Mouse (Mus musculus) midbrain, embryonic 13.5 days (tissue): Measurements from ENCODE around the gene Pim3. TPM values are rescaled to one million over a fixed set of nuclear protein-coding genes. Genes with fewer than 3 reads are reported as not detected.
A peak's percentile ranks its signal among the peaks of the same experiment; 100 is the strongest.

ENCODE experiments used
- ATAC-seq: fragments of 200-750 bp; cut with Nextera tagmentation; 2 replicates; pipeline ENCODE4 v1.8.0; 2017; ENCODE audit warnings: mild to moderate bottlenecking, moderate TSS enrichment, moderate library complexity
- H3K27ac ChIP-seq: fragments of 300-500 bp; sonication (generic); 2 replicates; pipeline ENCODE4 v1.5.1; 2015; ENCODE audit warnings: inconsistent platforms, mild to moderate bottlenecking, moderate library complexity
- H3K27me3 ChIP-seq: fragments of 300-500 bp; sonication (generic); 2 replicates; pipeline ENCODE4 v1.6.1; 2015; ENCODE audit warnings: mild to moderate bottlenecking, inconsistent platforms
- H3K36me3 ChIP-seq: fragments of 300-500 bp; sonication (generic); 2 replicates; pipeline ENCODE4 v1.6.1; 2015; ENCODE audit warnings: mild to moderate bottlenecking, inconsistent platforms
- H3K4me1 ChIP-seq: fragments of 300-500 bp; sonication (generic); replicated peaks from 2 replicates; pipeline ENCODE4 v1.6.1; 2015; ENCODE audit warnings: inconsistent platforms
- H3K4me2 ChIP-seq: fragments of 300-500 bp; sonication (generic); replicated peaks from 2 replicates; pipeline ENCODE4 v1.6.1; 2015; ENCODE audit warnings: moderate library complexity, mild to moderate bottlenecking, inconsistent platforms
- H3K4me3 ChIP-seq: fragments of 300-500 bp; sonication (generic); replicated peaks from 2 replicates; pipeline ENCODE4 v1.5.1; 2015; ENCODE audit warnings: mild to moderate bottlenecking, inconsistent platforms
- H3K9ac ChIP-seq: fragments of 300-500 bp; sonication (generic); replicated peaks from 2 replicates; pipeline ENCODE4 v1.6.1; 2015; ENCODE audit warnings: mild to moderate bottlenecking, inconsistent platforms
- H3K9me3 ChIP-seq: fragments of 300-500 bp; sonication (generic); 2 replicates; pipeline ENCODE4 v1.6.1; 2016; ENCODE audit warnings: mild to moderate bottlenecking, inconsistent platforms
- WGBS: fragments of 180-500 bp; shearing (Covaris S2); methylation state at CpG from one replicate; pipeline ENCODE4 v1.1.7; 2015; 5-methylcytosine and 5-hydroxymethylcytosine counted together
- polyA plus RNA-seq: library from polyadenylated mRNA; unstranded; fragments of >200 nt; fragmentation: Nextera tagmentation; extraction: Ambion mirVana; gene quantifications from 2 replicates; pipeline ENCODE4 v1.2.1, GENCODE M21; 2015

Gene Pim3
- polyA plus RNA-seq, 1 experiment from 2014 or later, result 47.6 TPM

DNA sequence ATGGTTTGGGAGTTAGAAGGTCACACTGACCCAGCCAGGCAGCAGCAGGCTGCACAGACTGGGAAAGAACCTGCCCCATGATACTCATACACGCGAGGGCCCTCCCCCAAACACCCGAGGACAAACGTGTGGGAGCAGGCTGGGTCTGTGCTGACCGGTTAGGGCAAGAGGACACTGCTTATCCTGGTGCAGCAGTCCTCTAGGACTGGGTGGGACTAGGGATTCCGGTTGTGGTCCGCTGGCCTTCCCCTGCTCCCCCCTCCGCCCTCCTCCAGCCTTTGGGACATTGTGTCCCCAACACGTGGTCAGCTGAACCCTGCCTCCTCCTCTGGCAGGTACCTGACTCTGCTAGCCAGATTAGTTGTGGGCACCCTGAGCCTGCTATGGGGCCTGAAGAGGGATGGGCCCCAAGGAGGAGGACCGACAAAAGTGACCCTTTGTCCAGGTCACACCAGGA lies 13.7 kb downstream of the Pim3 start:
- H3K4me1 ChIP-seq, result peaks cover 8% of the 10 kb centered on the region; the same call in 1 of the 2 replicates
- no peak overlapping the region for H3K4me2 ChIP-seq
- H3K27me3 ChIP-seq, result peaks cover 8% of the 10 kb centered on the region; the same call in 1 of the 2 replicates
- no peak overlapping the region for H3K27ac ChIP-seq
- WGBS, result 32% methylated on average over 10 of the region's 10 CpGs
- no peak overlapping the region for H3K9ac ChIP-seq
- no peaks in the 10 kb centered on the region for H3K9me3 ChIP-seq
- no peak for ATAC-seq
- H3K36me3 ChIP-seq, result no peaks in the 10 kb centered on the region
- no peak overlapping the region for H3K4me3 ChIP-seq

DNA sequence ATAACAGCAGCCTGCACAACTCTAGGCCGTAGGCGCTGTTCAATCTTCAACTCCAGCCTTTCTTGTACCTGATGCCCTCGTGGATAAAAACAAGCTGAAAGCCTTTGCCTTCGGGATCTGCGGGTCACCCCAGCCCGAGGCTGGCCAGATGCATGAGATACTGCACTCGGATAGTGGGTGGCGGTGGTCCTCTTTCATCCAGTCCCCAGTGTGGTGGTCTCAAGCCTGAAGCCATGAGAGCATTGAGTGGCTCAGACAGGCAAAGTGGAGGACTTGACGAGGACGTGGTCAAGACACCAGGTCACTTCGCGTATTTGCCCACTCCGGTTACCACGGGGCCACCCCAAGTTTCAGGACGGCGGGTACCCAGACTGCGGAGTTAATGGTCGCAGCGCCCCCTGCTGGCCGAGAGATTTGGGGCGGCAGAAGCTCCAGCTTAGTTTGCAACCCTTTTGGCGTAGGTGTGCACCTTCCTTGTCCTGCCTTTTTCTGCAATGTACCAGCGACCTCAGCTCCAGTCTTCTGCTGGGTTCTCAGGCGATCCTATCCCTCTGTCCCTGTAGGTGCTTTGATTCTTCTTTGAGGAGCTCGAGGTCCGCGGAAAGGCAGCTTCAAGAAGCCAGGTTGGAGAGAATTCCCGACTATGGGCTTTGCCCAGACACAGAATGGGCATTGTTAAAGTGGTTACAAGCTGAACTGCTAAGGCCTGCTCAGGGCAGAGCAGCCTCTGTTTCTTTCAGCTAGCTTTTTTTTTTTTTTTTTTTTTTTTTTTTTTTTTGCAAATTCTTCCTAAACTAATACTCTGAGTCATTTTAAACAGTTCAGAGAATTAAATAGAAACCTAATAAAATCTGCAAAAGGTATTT lies 14.4 kb downstream of the Pim3 start:
- H3K4me3 ChIP-seq, result no peak overlapping the region
- WGBS, result 9% methylated on average over 28 of the region's 28 CpGs
- 0 out of 2 replicates have a peak, but pooled peaks have one; percentile 37 for ATAC-seq
- H3K27me3 ChIP-seq, result peaks cover 8% of the 10 kb centered on the region; the same call in 1 of the 2 replicates
- H3K36me3 ChIP-seq, result no peaks in the 10 kb centered on the region
- peaks cover 8% of the 10 kb centered on the region; the same call in 1 of the 2 replicates for H3K4me1 ChIP-seq
- H3K9me3 ChIP-seq, result no peaks in the 10 kb centered on the region
- no peak overlapping the region for H3K9ac ChIP-seq
- H3K27ac ChIP-seq, result no peak overlapping the region
- H3K4me2 ChIP-seq, result peak overlapping the region; percentile 24

DNA sequence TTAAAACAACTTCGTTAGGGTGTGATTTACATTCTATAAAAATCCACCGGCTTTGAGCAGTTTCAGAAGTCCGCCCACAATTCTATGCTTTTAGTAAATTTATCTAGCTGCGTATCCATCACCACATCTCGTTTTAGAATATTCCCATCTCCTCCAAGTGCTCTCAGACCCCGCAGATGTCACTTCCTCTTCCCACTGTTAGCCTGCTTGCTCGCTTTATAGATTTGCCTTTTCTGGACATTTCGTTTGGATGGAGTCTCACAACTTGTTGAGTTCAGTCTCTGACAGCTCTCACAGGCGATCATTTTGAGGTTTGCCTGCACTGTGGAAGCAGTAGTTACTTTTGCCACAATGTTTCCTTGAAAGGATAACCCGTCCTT lies 15.0 kb downstream of the Pim3 start:
- Histone ChIP-seq H3K4me2 (no peak overlapping the region), H3K36me3 (no peaks in the 10 kb centered on the region), H3K4me3 (no peak overlapping the region), H3K9ac (no peak overlapping the region), H3K27me3 (peaks cover 8% of the 10 kb centered on the region; the same call in 1 of the 2 replicates), H3K4me1 (peaks cover 8% of the 10 kb centered on the region; the same call in 1 of the 2 replicates), H3K9me3 (no peaks in the 10 kb centered on the region), H3K27ac (no peak overlapping the region)
- 83% methylated on average over 10 of the region's 10 CpGs for WGBS
- ATAC-seq, result no peak

DNA sequence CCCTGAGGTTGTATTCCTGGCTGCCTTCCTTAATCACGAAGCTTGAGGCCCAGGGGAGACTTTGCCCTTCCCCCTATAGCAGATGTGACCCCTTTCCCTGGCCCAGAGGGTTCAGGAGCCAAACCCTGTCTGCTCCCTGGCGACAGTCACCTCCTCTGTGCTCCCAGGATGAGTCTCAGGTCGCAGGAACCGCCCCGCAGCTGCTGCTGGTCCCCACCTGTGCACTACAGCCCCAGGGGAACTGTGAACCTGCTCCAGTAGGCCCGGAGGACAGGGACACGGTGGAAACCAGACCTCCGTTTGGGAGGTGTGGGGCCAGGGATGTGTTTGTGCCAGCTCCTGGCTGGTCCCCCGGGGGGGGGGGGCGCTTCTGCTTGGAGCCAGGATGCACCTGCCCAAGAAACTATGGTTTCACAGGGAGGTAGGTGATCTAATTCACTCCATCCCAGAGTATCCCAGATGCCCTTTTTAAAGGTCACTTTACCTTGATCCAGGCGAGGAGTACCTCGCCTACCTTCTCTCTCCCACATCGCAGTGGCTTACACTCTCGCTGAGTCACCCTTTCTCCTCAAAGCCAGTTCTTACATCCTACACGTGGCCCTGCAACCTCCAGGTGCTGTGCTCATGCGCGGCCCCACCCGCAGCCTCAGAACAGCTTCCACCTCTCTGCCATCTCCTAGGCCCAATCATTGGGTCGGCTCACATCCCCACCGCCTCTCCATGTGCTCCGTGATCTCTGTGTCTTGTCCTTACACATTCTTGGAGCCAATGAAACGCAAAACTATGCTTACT lies 19.5 kb downstream of the Pim3 start:
- no peak overlapping the region for H3K4me3 ChIP-seq
- ATAC-seq, result no peak
- H3K4me2 ChIP-seq, result no peak overlapping the region
- 66% methylated on average over 22 of the region's 22 CpGs for WGBS
- H3K36me3 ChIP-seq, result no peaks in the 10 kb centered on the region
- no peak overlapping the region for H3K9ac ChIP-seq
- H3K9me3 ChIP-seq, result no peaks in the 10 kb centered on the region
- peaks cover 2% of the 10 kb centered on the region; the same call in 1 of the 2 replicates for H3K4me1 ChIP-seq
- H3K27ac ChIP-seq, result no peak overlapping the region
- H3K27me3 ChIP-seq, result no peaks in the 10 kb centered on the region

DNA sequence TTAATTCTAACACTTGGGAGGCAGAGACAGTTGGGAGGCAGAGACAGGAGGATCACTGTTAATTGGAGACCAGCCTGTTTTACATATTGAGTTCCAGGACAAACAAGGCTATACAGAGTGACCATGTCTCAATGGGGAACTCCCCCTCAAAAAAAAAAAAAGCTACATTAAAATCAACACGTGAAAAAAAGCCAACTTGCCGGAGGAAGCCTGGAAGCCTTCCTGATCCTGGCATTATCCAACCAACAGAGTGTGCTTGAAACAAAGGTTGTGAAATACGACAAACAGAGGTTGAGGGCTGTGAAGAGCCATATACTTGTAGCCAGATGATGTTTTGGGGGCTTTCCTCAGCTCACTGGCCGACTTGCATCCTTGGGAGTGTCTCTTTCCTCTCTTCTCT lies 20.9 kb downstream of the Pim3 start:
- Histone ChIP-seq H3K27ac (no peak overlapping the region), H3K9me3 (no peaks in the 10 kb centered on the region), H3K4me3 (no peak overlapping the region), H3K9ac (no peak overlapping the region), H3K36me3 (no peaks in the 10 kb centered on the region), H3K4me1 (no peaks in the 10 kb centered on the region), H3K4me2 (no peak overlapping the region), H3K27me3 (no peaks in the 10 kb centered on the region)
- 72% methylated on average over 4 of the region's 4 CpGs for WGBS
- no peak for ATAC-seq

DNA sequence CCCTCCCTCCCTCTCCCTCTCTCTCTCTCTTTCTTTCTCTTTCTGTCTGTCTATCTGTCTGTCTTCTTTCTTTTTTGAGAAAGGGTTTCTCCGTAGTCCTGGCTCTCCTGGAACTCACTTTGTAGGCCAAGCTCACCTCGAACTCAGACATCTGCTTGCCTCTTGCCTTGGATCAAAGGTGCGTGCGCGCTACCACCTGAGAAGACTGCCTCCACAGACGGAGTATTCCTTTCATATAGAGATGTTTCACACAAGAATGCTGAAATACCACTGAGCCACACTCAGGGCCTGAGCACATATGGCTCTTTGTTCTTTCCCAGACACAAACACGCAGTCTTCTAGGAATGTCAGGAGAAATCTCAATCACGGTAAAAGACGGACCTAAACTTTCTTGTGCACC lies 21.4 kb downstream of the Pim3 start:
- Histone ChIP-seq H3K27ac (no peak overlapping the region), H3K4me2 (no peak overlapping the region)
- WGBS, result 83% methylated on average over 9 of the region's 9 CpGs

DNA sequence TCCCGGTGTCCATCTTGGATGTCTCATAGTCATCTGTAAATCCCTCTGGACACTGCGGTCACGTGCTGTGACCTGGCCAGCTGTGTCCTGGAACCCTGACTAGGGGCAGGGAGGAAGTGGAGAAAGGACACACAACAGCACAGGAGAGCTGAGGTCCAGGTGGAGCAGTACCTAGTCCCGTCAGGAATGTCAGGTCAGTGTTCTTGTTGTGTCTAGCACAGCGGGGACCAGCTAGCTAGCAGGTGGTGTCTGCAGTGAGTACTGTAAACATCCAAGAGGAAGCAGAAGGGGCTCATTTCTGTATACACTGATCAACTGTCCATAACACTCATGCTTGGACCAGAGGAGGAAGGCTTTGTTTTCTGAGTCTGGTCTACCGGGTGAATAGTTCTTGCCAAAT lies 23.4 kb downstream of the Pim3 start:
- H3K4me2 ChIP-seq, result no peak overlapping the region
- H3K9ac ChIP-seq, result no peak overlapping the region
- no peak overlapping the region for H3K27ac ChIP-seq
- WGBS, result 89% methylated on average over 6 of the region's 6 CpGs
- H3K4me1 ChIP-seq, result peaks cover 3% of the 10 kb centered on the region
- no peaks in the 10 kb centered on the region for H3K36me3 ChIP-seq
- no peak overlapping the region for H3K4me3 ChIP-seq
- no peak for ATAC-seq
- no peaks in the 10 kb centered on the region for H3K9me3 ChIP-seq
- H3K27me3 ChIP-seq, result peaks cover 12% of the 10 kb centered on the region

More for the DNA sequence above, 21.4 kb downstream of the Pim3 start:
- no peak for ATAC-seq
- H3K9me3 ChIP-seq, result no peaks in the 10 kb centered on the region
- no peaks in the 10 kb centered on the region for H3K4me1 ChIP-seq
- H3K27me3 ChIP-seq, result no peaks in the 10 kb centered on the region
- no peaks in the 10 kb centered on the region for H3K36me3 ChIP-seq
- no peak overlapping the region for H3K4me3 ChIP-seq
- H3K9ac ChIP-seq, result no peak overlapping the region

DNA sequence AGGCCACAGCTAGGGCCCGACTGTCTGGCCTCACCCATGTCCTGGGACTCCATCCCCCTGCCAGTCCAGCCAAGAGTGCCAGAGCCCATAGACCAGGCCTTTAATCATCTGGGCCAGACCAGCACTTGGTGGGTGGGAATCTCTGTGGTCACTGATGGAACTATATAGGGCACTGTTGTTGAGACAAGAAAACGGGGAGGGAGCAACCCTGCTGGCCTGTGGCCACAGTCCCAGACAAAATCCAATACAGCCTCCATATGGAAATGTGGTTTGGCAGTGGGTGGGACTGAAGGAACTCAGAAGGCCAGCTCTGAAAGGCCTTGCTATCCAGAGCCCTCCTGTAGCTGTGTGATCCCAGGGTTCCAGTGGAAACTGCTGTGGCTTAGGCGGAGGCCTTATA lies 27.0 kb downstream of the Pim3 start:
- H3K9me3 ChIP-seq, result no peaks in the 10 kb centered on the region
- 78% methylated on average over 3 of the region's 3 CpGs for WGBS
- no peak overlapping the region for H3K4me2 ChIP-seq
- H3K27ac ChIP-seq, result no peak overlapping the region
- H3K36me3 ChIP-seq, result no peaks in the 10 kb centered on the region
- no peak overlapping the region for H3K9ac ChIP-seq
- H3K27me3 ChIP-seq, result peaks cover 19% of the 10 kb centered on the region
- peaks cover 11% of the 10 kb centered on the region for H3K4me1 ChIP-seq
- ATAC-seq, result no peak
- no peak overlapping the region for H3K4me3 ChIP-seq

DNA sequence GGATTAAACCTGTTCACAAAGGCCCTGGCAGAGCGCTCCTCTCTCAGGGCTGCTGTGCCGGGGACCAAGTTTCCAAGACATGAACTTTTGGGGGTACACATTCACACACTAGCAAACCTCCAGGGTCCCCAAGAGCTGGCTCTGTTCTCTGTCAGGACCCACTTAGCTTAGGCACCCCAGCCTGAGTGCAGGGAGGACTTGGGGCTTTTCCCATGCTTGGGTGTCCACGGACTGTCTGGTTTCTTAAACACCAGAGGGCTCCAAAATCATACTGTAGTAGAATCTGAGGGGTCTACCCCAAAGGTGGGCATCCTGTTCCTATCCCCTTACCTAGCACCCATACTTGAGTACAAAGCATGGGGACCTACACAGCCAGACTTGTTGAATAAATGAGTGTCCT lies 28.0 kb downstream of the Pim3 start:
- H3K9me3 ChIP-seq, result no peaks in the 10 kb centered on the region
- H3K27ac ChIP-seq, result no peak overlapping the region
- H3K4me1 ChIP-seq, result peaks cover 11% of the 10 kb centered on the region
- no peak for ATAC-seq
- peak overlapping the region; percentile 81 for H3K4me2 ChIP-seq
- H3K36me3 ChIP-seq, result no peaks in the 10 kb centered on the region
- WGBS, result 69% methylated on average over 3 of the region's 3 CpGs
- H3K9ac ChIP-seq, result peak overlapping the region; percentile 73; the same call in 1 of the 2 replicates
- peaks cover 19% of the 10 kb centered on the region for H3K27me3 ChIP-seq
- peak overlapping the region; percentile 52; the same call in 1 of the 2 replicates for H3K4me3 ChIP-seq

DNA sequence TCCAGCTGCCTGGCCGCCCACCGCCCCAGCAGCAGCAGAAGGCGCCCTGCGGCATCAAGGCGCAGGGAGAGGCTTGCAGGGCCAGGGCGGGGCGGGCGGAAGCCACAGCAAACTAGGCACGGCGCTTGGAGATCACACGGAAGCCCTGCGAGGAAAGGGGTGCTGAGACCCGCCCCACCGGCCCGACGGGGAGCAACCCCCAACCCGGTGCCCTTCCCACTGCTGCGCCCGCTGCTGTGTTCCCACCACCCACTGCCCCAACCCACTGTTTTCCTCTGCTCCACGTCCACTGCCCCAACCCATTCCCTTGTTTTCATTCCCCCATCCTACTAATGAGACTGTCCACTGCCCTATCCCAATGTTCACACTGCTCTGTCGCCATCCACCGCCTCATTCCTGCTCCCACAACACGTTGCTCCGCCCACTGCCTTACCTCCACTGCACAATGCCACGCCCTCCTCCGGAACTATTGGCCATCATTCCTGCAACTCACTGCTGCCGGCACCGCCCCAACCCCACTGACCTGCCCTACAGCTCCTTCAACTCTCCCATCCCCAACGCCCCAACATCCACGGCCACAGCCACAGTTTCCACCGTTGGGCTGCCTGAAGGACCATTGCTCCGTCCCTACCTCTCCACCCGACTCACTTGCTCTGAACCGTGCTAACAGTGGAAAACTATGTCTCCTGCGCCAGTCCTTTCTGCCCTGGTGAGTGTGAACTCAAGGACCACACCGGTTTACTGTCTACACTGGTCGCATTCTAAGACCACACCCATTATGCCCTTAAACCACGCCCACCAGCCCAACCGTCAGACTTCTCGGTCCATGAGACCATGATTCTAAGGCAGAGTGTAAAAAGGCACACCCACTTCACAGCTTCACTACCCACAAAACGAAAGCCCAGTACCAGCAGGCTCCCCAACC lies 29.0 kb downstream of the Pim3 start:
- H3K4me3 ChIP-seq, result peak overlapping the region; percentile 52
- peak; percentile 95 for ATAC-seq
- H3K4me2 ChIP-seq, result peak overlapping the region; percentile 81
- 2% methylated on average over 41 of the region's 41 CpGs for WGBS
- no peaks in the 10 kb centered on the region for H3K9me3 ChIP-seq
- peaks cover 11% of the 10 kb centered on the region for H3K4me1 ChIP-seq
- peaks cover 19% of the 10 kb centered on the region for H3K27me3 ChIP-seq
- no peaks in the 10 kb centered on the region for H3K36me3 ChIP-seq
- H3K9ac ChIP-seq, result peak overlapping the region; percentile 73
- peak overlapping the region; percentile 11; the same call in 1 of the 2 replicates for H3K27ac ChIP-seq

DNA sequence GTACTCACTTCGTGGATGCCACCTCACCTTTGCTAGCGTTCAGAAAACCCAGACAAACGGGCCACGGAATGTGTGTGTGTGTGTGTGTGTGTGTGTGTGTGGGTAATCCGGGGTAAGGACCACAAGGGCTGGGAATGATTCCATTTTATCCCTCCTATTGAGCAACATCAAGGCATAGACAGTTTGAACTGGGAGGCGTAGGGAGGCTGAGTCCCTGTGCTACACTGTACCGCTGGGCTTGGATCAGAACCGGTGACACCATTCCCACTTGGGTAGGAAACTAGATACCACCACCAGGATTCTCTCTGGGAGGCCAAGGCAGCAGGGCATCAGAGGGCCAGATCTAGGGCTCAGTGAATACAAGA lies 29.7 kb downstream of the Pim3 start:
- peak overlapping the region; percentile 81 for H3K4me2 ChIP-seq

More for the DNA sequence above, 29.7 kb downstream of the Pim3 start:
- WGBS, result 77% methylated on average over 8 of the region's 8 CpGs
- Histone ChIP-seq H3K9me3 (no peaks in the 10 kb centered on the region), H3K36me3 (no peaks in the 10 kb centered on the region), H3K27me3 (peaks cover 19% of the 10 kb centered on the region), H3K4me1 (peaks cover 11% of the 10 kb centered on the region), H3K9ac (no peak overlapping the region), H3K4me3 (peak overlapping the region; percentile 52; the same call in 1 of the 2 replicates), H3K27ac (no peak overlapping the region)
- ATAC-seq, result no peak
